Mouse (Mus musculus) embryonic facial prominence, embryonic 11.5 days (tissue): ENCODE results near the gene Klhl29. TPM values are rescaled to one million over a fixed set of nuclear protein-coding genes. Genes with fewer than 3 reads are reported as not detected.

Experiments
- ATAC-seq: fragments of 200-750 bp; cut with Nextera tagmentation; replicated peaks from 2 replicates; pipeline ENCODE4 v1.8.0; 2017; ENCODE audit warnings: low read depth; ENCODE audit not compliant: insufficient number of reproducible peaks, low FRiP score, low TSS enrichment
- DNase-seq: peaks from one replicate; pipeline ENCODE4 v3.0.0-alpha.2; 2015; ENCODE audit warnings: low spot score
- H3K27ac ChIP-seq: fragments of 300-500 bp; sonication (generic); replicated peaks from 2 replicates; pipeline ENCODE4 v1.5.1; 2014; ENCODE audit warnings: mild to moderate bottlenecking, low read depth, low read length, control low read depth
- H3K27me3 ChIP-seq: fragments of 300-500 bp; sonication (generic); 2 replicates; pipeline ENCODE4 v1.6.1; 2014; ENCODE audit warnings: mild to moderate bottlenecking, low read length, moderate library complexity, mixed read lengths; ENCODE audit not compliant: control insufficient read depth, insufficient read depth
- H3K36me3 ChIP-seq: fragments of 300-500 bp; sonication (generic); replicated peaks from 2 replicates; pipeline ENCODE4 v1.6.1; 2014; ENCODE audit warnings: low read depth, mild to moderate bottlenecking, low read length, moderate library complexity, mixed read lengths; ENCODE audit not compliant: control insufficient read depth, insufficient read depth
- H3K4me1 ChIP-seq: fragments of 300-500 bp; sonication (generic); 2 replicates; pipeline ENCODE4 v1.6.1; 2014; ENCODE audit warnings: low read length, mixed read lengths; ENCODE audit not compliant: control insufficient read depth, insufficient read depth
- H3K4me2 ChIP-seq: fragments of 300-500 bp; sonication (generic); 2 replicates; pipeline ENCODE4 v1.6.1; 2014; ENCODE audit warnings: low read depth, mild to moderate bottlenecking, control low read depth, low read length, moderate library complexity
- H3K4me3 ChIP-seq: fragments of 300-500 bp; sonication (generic); 2 replicates; pipeline ENCODE4 v1.5.1; 2014; ENCODE audit warnings: low read depth, low read length, control low read depth
- H3K9ac ChIP-seq: fragments of 300-500 bp; sonication (generic); replicated peaks from 2 replicates; pipeline ENCODE4 v1.6.1; 2014; ENCODE audit warnings: mild to moderate bottlenecking, control low read depth, low read length
- H3K9me3 ChIP-seq: fragments of 300-500 bp; sonication (generic); replicated peaks from 2 replicates; pipeline ENCODE4 v1.6.1; 2016; ENCODE audit warnings: mild to moderate bottlenecking, low read length, inconsistent platforms, mixed read lengths; ENCODE audit not compliant: control insufficient read depth
- WGBS: fragments of 180-500 bp; shearing (Covaris S2); extraction: QIAGEN DNeasy Blood & Tissue Kit; methylation state at CpG from one replicate; pipeline ENCODE4 v1.1.7; 2014; 5-methylcytosine and 5-hydroxymethylcytosine counted together
- polyA plus RNA-seq: library from polyadenylated mRNA; unstranded; fragments of >200 nt; fragmentation: Nextera tagmentation; extraction: Ambion mirVana; gene quantifications from 2 replicates; pipeline ENCODE4 v1.2.1, GENCODE M21; 2014

The Klhl29 gene
- polyA plus RNA-seq, 1 experiment from 2014 or later: 1.9 TPM

DNA sequence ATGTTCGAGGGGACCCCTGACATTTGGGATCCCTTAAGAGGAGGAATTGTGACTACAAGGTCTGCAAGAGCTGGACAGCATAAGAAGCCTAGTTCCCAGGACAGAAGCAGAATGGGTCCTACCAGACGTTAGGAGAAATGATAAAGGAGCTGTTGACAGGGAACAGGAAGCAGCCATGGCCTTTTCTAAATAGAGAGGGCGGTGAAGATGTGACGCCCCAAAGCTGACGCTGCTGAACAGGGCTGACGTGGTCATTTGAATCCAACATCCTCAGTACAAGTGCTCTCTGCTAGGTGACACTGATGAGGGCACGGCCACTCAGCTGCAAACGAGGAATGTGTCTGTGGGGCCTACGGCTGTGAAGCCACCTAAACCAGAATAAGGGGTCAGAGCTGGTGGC lies 210.1 kb downstream of the Klhl29 start:
- Histone ChIP-seq H3K4me1 (no peaks in the 10 kb centered on the region; the same call in 1 of the 2 replicates), H3K27ac (no peak overlapping the region), H3K4me2 (no peak overlapping the region), H3K4me3 (no peak overlapping the region), H3K36me3 (no peaks in the 10 kb centered on the region), H3K9ac (no peak overlapping the region), H3K27me3 (no peaks in the 10 kb centered on the region), H3K9me3 (no peaks in the 10 kb centered on the region)
- ATAC-seq: no peak
- WGBS: 65% methylated on average over 9 of the region's 9 CpGs
- no peak for DNase-seq

GRCm38 (mm10) chr12:5162672-5163071 lies 212.8 kb downstream of the Klhl29 start:
- Histone ChIP-seq H3K4me1 (no peaks in the 10 kb centered on the region; the same call in 1 of the 2 replicates), H3K4me3 (no peak overlapping the region), H3K27ac (no peak overlapping the region), H3K36me3 (no peaks in the 10 kb centered on the region), H3K9me3 (no peaks in the 10 kb centered on the region), H3K27me3 (no peaks in the 10 kb centered on the region), H3K9ac (no peak overlapping the region), H3K4me2 (no peak overlapping the region)
- ATAC-seq: no peak
- 87% methylated on average over 6 of the region's 6 CpGs for WGBS
- DNase-seq: no peak

DNA sequence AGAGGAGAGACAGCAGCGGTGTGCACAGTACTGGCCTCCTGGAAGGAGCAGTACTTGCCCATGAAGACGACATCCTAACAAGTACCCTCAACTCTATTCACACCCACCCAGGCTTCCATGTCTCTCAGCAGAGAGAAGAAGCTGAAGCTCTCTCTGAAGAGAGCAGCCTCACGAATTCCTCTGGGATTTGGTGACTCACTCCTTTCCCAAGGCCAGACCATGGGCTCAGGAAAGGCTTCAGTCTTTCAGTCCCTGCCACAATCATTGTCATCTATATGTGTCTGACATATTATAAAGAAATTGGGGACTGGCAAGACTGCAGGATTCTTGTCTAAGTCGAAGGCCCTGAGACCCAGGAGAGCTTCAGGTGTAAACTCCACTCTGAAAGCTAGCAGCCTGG lies 213.9 kb downstream of the Klhl29 start:
- no peaks in the 10 kb centered on the region for H3K27me3 ChIP-seq
- no peaks in the 10 kb centered on the region for H3K9me3 ChIP-seq
- no peak overlapping the region for H3K4me2 ChIP-seq
- ATAC-seq (no peak), DNase-seq (no peak)
- H3K9ac ChIP-seq: no peak overlapping the region
- no peak overlapping the region for H3K4me3 ChIP-seq
- H3K4me1 ChIP-seq: no peaks in the 10 kb centered on the region; the same call in 1 of the 2 replicates
- 88% methylated on average over 4 of the region's 4 CpGs for WGBS
- no peak overlapping the region for H3K27ac ChIP-seq
- no peaks in the 10 kb centered on the region for H3K36me3 ChIP-seq

GRCm38 (mm10) chr12:5157931-5158481 lies 217.5 kb downstream of the Klhl29 start:
- no peak for DNase-seq
- 85% methylated on average over 5 of the region's 5 CpGs for WGBS
- no peak overlapping the region for H3K27ac ChIP-seq

GRCm38 (mm10) chr12:5157021-5157681 lies 218.3 kb downstream of the Klhl29 start:
- WGBS: 76% methylated on average over 6 of the region's 6 CpGs
- no peak overlapping the region for H3K27ac ChIP-seq
- H3K36me3 ChIP-seq: no peaks in the 10 kb centered on the region
- H3K27me3 ChIP-seq: no peaks in the 10 kb centered on the region
- H3K4me3 ChIP-seq: no peak overlapping the region
- no peaks in the 10 kb centered on the region for H3K9me3 ChIP-seq
- no peak overlapping the region for H3K4me2 ChIP-seq
- DNase-seq (no peak), ATAC-seq (no peak; the same call in 1 of the 2 replicates)
- no peaks in the 10 kb centered on the region; the same call in 1 of the 2 replicates for H3K4me1 ChIP-seq
- H3K9ac ChIP-seq: no peak overlapping the region

More at GRCm38 (mm10) chr12:5157931-5158481, 217.5 kb downstream of the Klhl29 start:
- ATAC-seq: no peak
- no peak overlapping the region for H3K9ac ChIP-seq
- H3K27me3 ChIP-seq: no peaks in the 10 kb centered on the region
- no peak overlapping the region for H3K4me3 ChIP-seq
- no peak overlapping the region for H3K4me2 ChIP-seq
- no peaks in the 10 kb centered on the region for H3K4me1 ChIP-seq
- no peaks in the 10 kb centered on the region for H3K36me3 ChIP-seq
- no peaks in the 10 kb centered on the region for H3K9me3 ChIP-seq

- no peak overlapping the region for H3K4me2 ChIP-seq
- ATAC-seq: no peak
- H3K4me3 ChIP-seq: no peak overlapping the region
- no peak for DNase-seq
- H3K27me3 ChIP-seq: no peaks in the 10 kb centered on the region
- H3K4me1 ChIP-seq: no peaks in the 10 kb centered on the region; the same call in 1 of the 2 replicates
- no peaks in the 10 kb centered on the region for H3K9me3 ChIP-seq
- 67% methylated on average over 3 of the region's 3 CpGs for WGBS
- no peaks in the 10 kb centered on the region for H3K36me3 ChIP-seq
- H3K27ac ChIP-seq: no peak overlapping the region
- no peak overlapping the region for H3K9ac ChIP-seq
These were observed 220.3 kb downstream of the Klhl29 start for GRCm38 (mm10) chr12:5155177-5155576.

DNA sequence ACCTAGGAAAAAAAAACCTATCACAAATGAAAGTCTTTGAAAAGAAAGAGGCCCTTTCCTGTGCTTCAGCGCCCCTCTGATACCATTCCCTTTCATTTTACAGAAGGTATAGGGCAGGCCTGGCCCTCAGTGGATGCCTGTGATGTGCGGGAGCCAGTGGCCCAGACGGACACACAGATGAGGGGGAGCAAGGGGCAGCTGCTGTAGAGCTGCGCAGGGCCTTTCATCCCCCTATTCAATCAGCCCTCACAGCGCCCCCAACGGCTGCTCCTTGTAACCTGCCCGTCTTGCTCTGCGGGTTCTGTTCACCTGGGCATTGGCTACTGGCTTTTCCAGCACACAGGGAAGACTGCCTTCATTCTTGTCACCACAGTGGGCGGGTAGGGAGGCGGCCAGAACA lies 223.6 kb downstream of the Klhl29 start:
- no peak overlapping the region for H3K27ac ChIP-seq
- DNase-seq (peak; percentile 64), ATAC-seq (no peak)
- peak overlapping the region; percentile 18; the same call in 1 of the 2 replicates for H3K9ac ChIP-seq
- WGBS: 23% methylated on average over 10 of the region's 10 CpGs
- no peaks in the 10 kb centered on the region; the same call in 1 of the 2 replicates for H3K4me1 ChIP-seq
- H3K4me2 ChIP-seq: no peak overlapping the region
- no peaks in the 10 kb centered on the region for H3K27me3 ChIP-seq
- no peaks in the 10 kb centered on the region for H3K36me3 ChIP-seq
- no peak overlapping the region for H3K4me3 ChIP-seq
- H3K9me3 ChIP-seq: no peaks in the 10 kb centered on the region

DNA sequence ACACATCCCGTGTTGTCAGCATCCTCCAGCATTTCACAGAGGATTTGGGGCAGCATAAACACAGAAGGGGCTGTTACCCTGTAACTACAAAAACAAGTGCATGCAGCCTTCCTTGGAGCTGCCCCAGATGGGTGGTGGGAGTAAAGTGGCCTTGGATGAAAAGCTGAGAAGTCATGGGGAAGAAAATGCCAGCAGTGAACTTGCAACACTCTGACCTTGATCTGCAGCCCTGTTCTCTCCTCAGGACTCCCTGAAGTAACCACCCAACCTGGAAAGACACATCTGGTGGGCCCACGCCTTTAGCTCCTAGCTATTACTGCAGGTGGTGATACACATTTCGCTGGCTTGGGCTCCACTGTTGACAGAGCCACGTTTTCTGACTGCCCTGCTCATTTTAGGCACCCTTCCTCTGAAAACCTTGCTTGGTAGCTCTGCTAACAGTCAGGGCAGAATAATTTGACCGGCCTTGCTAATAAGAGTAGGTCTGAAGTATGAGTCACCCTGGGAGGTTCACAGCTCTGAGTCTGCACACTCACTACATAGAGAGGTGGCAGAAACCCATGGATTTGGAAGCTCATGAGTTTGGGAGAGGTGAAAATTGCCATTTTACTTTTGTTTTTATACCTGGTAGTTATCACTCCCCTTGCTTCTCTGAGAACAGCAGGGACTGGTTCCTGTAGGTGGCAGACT lies 228.0 kb downstream of the Klhl29 start:
- DNase-seq (no peak), ATAC-seq (no peak)
- H3K4me1 ChIP-seq: no peaks in the 10 kb centered on the region; the same call in none of the 2 replicates
- no peaks in the 10 kb centered on the region for H3K9me3 ChIP-seq
- no peak overlapping the region for H3K4me2 ChIP-seq
- H3K4me3 ChIP-seq: no peak overlapping the region
- no peaks in the 10 kb centered on the region for H3K27me3 ChIP-seq
- no peaks in the 10 kb centered on the region for H3K36me3 ChIP-seq
- H3K9ac ChIP-seq: no peak overlapping the region
- H3K27ac ChIP-seq: no peak overlapping the region
- WGBS: 84% methylated on average over 5 of the region's 5 CpGs
